Mouse (Mus musculus): ENCODE measurements around the gene Sat2. TPM values are rescaled to one million over a fixed set of nuclear protein-coding genes. Genes with fewer than 3 reads are reported as not detected.
A peak's percentile ranks its signal among the peaks of the same experiment; 100 is the strongest.
"Not testable (repeated sequence)": the region's sequence is repeated elsewhere in the genome, so short reads cannot be mapped to it uniquely, and the experiment has no call there.

Gene Sat2
- polyA plus RNA-seq, 1 experiment from 2014 or later: 24.1 TPM

DNA sequence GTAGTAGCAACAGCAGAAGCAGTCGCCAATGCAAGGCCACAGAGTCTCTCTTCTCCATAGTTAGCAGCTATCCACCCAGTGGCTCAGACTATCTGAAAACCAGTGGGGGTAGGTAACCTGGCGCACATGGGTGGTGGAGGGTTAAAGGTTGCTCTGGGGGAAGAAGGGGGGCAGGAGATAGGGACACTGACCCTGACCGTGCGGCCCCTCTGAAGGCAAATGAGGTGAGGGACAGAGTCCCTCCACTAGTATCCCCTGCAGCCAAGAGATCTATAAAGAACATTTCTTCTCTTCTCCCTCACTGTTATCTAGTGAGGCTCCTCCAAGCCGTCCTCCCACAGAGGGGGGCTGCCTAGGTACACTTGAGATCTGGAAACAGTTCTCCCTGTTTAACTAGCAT, 4.0 kb upstream of the Sat2 start, which contains the start of gene Shbg:
Gene Shbg, minus strand, starts transcription at position 101 of the 400 bp plus-strand sequence.
- no peak within 1 kb of the TSS for H3K4me3 ChIP-seq
- no peak within 1 kb of the TSS for H3K27ac ChIP-seq
- H3K9ac ChIP-seq: 0 out of 2 replicates have a peak within 1 kb of the TSS, but pooled peaks have one; percentile 25
- WGBS: 67% methylated on average over 5 of the region's 5 CpGs
- H3K4me2 ChIP-seq (replicated peaks): no peak within 1 kb of the TSS
- no peak for ATAC-seq (ENCODE audit: low FRiP score, low read depth)
- H3K4me1 ChIP-seq: peaks cover 12% of the 10 kb centered on the region
- H3K9me3 ChIP-seq: no peaks in the 10 kb centered on the region
- peaks cover 10% of the 10 kb centered on the region; the same call in 1 of the 2 replicates for H3K27me3 ChIP-seq
- no peaks in the 10 kb centered on the region for H3K36me3 ChIP-seq

DNA sequence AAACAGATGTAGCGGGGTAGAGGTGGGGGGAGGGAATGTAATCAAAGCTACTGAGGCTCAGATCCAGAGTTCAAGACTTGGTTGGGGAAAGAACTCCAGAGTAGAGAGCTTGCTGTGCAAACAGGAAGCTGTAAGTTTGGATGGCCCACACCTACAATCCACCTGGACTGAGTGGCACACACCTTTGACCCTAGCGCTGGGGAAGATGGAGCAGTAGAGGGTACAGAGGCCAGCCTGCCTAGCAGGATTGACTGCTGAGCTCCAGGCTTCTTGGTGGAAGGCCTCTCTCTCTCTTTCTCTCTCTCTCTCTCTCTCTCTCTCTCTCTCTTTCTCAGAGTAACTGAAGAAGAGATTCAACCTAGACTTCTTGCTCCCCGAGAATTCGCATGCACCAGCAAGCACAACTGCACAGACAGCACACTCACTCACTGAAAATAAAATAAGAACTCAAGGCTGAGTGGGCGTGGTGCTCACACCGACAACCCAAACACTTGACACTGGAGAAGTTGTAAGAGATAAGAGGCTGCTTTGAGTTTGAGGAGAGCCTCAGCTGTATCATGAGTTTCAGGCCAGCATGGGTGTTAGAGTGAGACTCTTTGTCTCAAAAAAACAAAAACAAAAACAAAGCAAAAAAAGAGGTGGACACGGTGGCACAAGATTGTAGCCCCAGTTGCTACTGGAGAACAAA, 1.3 kb upstream of the Sat2 start:
- Histone ChIP-seq H3K4me3 (no peak overlapping the region), H3K27me3 (peaks cover 6% of the 10 kb centered on the region; the same call in 1 of the 2 replicates), H3K36me3 (no peaks in the 10 kb centered on the region), H3K9me3 (no peaks in the 10 kb centered on the region), H3K27ac (no peak overlapping the region), H3K4me1 (peaks cover 12% of the 10 kb centered on the region), H3K9ac (no peak overlapping the region), H3K4me2 (replicated peaks) (no peak overlapping the region)
- ATAC-seq (ENCODE audit: low FRiP score, low read depth): no peak
- WGBS: 89% methylated on average over 7 of the region's 7 CpGs

DNA sequence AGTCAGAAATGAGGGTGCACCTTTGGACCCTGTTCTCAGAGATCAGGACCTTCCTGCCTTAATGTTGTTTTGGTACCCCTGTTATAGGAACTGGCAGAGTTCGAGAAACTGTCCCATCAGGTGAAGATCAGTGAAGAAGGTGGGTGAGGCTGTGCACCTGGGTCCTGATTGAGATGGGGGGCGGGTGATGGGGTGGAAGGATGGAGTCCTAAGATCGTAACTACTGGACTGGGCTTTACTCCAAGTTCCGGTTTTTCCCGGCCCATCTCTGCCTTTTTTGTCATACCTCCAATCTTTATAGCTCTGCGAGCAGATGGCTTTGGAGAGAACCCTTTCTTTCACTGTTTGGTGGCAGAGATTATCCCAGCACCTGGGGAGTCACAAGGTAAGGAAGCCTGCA, 582 bp downstream of the Sat2 start:
- Histone ChIP-seq H3K4me1 (peaks cover 12% of the 10 kb centered on the region), H3K4me2 (replicated peaks) (peak overlapping the region; percentile 81), H3K27me3 (no peaks in the 10 kb centered on the region), H3K9me3 (no peaks in the 10 kb centered on the region), H3K9ac (peak overlapping the region; percentile 78), H3K36me3 (no peaks in the 10 kb centered on the region), H3K4me3 (peak overlapping the region; percentile 54), H3K27ac (peak overlapping the region; percentile 40; the same call in 1 of the 2 replicates)
- WGBS: 31% methylated on average over 6 of the region's 6 CpGs
- no peak for ATAC-seq (ENCODE audit: low FRiP score, low read depth)

DNA sequence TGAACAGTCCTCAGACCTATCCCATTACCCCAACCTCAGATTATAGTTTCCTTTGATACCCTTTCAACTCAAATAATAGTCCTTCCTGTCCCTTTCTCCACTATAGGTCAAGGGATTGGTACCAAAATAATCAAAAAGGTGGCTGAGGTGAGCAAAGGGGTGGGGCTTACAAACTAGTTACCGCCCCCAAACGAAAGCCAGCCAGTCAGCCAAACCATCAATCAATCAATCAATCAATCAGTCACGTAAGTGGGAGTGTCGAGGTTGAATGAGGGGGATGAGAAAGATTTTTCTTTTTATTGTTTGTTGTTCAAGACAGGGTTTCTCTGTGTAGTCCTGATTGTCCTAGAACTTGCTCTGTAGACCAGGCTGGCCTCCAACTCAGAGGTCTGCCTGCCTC, 1.2 kb downstream of the Sat2 start:
- peak overlapping the region; percentile 78; the same call in 1 of the 2 replicates for H3K9ac ChIP-seq
- WGBS: 68% methylated on average over 4 of the region's 4 CpGs
- no peak overlapping the region for H3K27ac ChIP-seq
- peak overlapping the region; percentile 54 for H3K4me3 ChIP-seq
- H3K27me3 ChIP-seq: no peaks in the 10 kb centered on the region
- H3K4me1 ChIP-seq: peaks cover 12% of the 10 kb centered on the region
- H3K36me3 ChIP-seq: no peaks in the 10 kb centered on the region
- H3K9me3 ChIP-seq: no peaks in the 10 kb centered on the region
- peak overlapping the region; percentile 81 for H3K4me2 ChIP-seq (replicated peaks)
- ATAC-seq (ENCODE audit: low FRiP score, low read depth): no peak

DNA sequence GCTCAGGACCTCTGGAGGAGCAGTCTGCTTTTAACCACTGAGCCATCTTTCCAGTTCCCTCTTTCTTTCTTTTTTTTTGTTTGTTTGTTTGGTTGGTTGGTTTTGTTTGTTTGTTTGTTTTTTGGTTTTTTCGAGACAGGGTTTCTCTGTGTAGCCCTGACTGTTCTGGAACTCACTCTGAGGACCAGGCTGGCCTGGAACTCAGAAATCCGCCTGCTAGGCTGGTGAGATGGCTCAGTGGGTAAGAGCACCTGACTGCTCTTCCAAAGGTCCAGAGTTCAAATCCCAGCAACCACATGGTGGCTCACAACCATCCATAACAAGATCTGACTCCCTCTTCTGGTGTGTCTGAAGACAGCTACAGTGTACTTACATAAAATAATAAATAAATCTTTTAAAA, 2.5 kb downstream of the Sat2 start:
- H3K36me3 ChIP-seq; H3K27me3 ChIP-seq; H3K9me3 ChIP-seq; H3K4me3 ChIP-seq; H3K27ac ChIP-seq; H3K4me2 ChIP-seq (replicated peaks); ATAC-seq (ENCODE audit: low FRiP score, low read depth); H3K9ac ChIP-seq: not testable (repeated sequence)
- peaks cover 12% of the 10 kb centered on the region for H3K4me1 ChIP-seq
- 90% methylated on average over 2 of the region's 2 CpGs for WGBS

DNA sequence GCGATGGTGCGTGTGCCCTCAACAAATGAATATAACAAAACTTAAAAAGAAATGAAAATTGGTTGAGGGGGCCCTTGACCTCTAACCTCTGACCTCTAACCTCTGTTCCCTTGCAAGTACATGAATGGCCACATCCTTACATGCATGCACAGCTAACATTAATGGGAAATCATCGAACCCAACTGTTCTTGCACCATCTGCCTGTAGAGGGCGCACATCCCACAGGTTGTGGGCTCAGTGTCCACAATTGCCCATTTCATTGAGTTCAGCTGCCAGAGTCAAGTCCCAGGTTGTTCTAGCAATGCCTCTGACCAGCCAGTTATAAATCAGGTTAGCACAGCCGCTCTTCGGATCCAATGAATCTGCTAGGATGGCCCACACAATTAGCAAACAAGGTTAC, 6.5 kb downstream of the Sat2 start:
- WGBS: 34% methylated on average over 6 of the region's 6 CpGs
- Histone ChIP-seq H3K9me3 (no peaks in the 10 kb centered on the region), H3K27me3 (no peaks in the 10 kb centered on the region), H3K4me1 (no peaks in the 10 kb centered on the region), H3K9ac (no peak overlapping the region), H3K4me3 (no peak overlapping the region), H3K4me2 (replicated peaks) (no peak overlapping the region), H3K36me3 (no peaks in the 10 kb centered on the region), H3K27ac (no peak overlapping the region)
- no peak for ATAC-seq (ENCODE audit: low FRiP score, low read depth)

DNA sequence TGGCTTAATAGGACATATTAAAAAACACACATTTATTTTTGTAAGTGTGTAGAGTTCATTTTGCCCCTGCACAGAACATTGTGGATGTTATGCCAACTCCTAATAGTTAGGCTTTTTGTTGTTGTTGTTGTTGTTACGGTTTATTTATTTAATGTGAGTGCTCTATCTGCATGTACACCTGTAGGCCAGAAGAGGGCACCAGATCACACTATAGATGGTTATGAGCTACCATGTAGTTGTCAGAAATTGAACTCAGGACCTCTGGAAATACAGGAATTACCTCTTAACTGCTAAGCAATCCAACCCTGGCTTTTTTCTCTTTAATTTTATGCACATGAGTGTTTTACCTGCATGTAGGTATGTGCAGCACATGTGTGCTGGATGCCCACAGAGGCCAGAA, 8.0 kb downstream of the Sat2 start:
- ATAC-seq (ENCODE audit: low FRiP score, low read depth): no peak
- Histone ChIP-seq H3K36me3 (no peaks in the 10 kb centered on the region), H3K27me3 (no peaks in the 10 kb centered on the region), H3K27ac (no peak overlapping the region), H3K4me1 (peaks cover 12% of the 10 kb centered on the region), H3K9ac (no peak overlapping the region), H3K4me3 (no peak overlapping the region), H3K4me2 (replicated peaks) (no peak overlapping the region), H3K9me3 (no peaks in the 10 kb centered on the region)
- 74% methylated on average over 1 of the region's 1 CpGs for WGBS

DNA sequence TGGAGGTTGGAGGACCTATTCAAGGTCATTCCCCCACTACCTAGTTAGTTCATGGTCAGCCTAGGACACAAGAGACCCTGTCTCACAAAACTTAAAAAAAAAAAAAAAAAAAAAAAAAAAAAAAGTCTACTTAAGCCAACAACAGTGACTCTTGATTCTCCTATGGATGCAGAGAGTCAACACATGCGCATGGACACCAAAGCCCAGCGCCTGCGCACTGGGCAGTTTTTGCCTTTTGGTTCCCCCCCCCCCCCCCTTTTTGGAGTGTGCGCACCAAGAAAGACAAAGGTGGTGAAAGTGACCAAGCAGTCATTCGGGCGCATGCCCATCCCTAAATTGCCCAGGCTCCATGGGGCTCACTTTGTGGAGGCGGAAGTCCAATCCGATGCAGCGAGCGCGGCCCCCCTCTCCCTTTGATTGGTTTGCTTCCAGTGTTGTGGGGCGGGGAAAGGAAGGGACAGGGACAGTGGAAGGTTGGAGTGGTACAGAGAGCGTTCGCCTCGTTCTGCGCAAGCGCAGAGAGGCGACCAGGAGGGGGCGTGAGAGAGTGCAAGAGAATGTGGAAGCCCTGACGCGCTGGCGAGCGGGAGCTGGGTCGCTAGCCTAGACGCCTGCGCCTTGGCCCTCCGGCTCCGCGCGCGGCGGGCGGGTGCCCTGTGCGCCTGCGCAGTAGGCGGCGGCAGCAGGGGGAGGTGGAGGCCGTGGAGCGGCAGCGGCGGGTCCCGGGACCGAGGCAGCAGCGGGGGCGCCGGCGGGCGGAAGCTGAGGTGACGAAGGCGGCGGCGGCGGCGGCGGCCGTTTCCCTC, 10.7 kb downstream of the Sat2 start, which contains the start of gene Fxr2:
Gene Fxr2, plus strand, starts transcription at position 707 of the 806 bp plus-strand sequence.
- peak within 1 kb of the TSS; percentile 94 for H3K27ac ChIP-seq
- H3K4me2 ChIP-seq (replicated peaks): peak within 1 kb of the TSS; percentile 79
- H3K9me3 ChIP-seq: no peaks in the 10 kb centered on the region
- H3K4me3 ChIP-seq: peak within 1 kb of the TSS; percentile 75
- peaks cover 22% of the 10 kb centered on the region for H3K4me1 ChIP-seq
- ATAC-seq (ENCODE audit: low FRiP score, low read depth): peak; percentile 98
- no peaks in the 10 kb centered on the region for H3K27me3 ChIP-seq
- H3K36me3 ChIP-seq: peaks cover 14% of the 10 kb centered on the region
- 1% methylated on average over 37 of the region's 56 CpGs for WGBS
- peak within 1 kb of the TSS; percentile 96 for H3K9ac ChIP-seq

DNA sequence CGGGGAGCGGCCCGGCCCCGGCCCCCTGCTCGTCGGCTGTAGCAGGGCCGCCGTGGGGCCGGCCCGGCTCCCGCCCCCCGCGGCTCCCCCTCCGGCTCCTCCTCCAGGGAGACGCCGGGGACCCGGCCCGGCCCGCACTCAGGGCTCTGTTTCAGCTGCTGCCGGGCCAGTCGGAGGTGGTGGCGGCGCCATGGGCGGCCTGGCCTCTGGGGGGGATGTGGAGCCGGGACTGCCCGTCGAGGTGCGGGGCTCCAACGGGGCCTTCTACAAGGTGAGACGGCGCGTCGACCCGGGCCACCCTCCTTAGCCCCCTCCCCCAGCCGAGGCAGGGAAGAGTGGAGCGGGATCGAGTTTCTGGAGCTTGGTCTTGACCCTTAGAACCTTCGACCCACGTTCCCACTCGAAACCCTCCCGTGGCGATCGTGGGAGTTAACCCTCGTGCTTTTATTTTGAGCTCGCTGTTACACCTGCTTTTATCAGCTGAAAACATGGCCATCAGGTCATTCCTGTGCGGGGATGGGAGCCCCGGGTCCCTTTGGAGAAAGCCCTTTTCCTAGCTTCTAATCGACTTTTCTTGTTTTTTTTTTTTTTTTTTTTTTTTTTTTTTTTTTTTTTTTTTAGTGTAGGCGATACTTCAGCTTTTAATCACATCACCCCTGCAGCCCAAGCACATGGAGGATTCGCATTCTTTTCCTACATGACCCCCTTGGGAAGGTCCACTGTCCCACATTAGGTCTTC, 11.5 kb downstream of the Sat2 start:
- WGBS: under 1% methylated on average over 36 of the region's 50 CpGs
- peak overlapping the region; percentile 75 for H3K4me3 ChIP-seq
- peak overlapping the region; percentile 94 for H3K27ac ChIP-seq
- H3K9ac ChIP-seq: peak overlapping the region; percentile 96
- H3K9me3 ChIP-seq: no peaks in the 10 kb centered on the region
- peak; percentile 52 for ATAC-seq (ENCODE audit: low FRiP score, low read depth)
- H3K27me3 ChIP-seq: no peaks in the 10 kb centered on the region
- H3K4me2 ChIP-seq (replicated peaks): peak overlapping the region; percentile 79
- peaks cover 19% of the 10 kb centered on the region for H3K36me3 ChIP-seq
- H3K4me1 ChIP-seq: peaks cover 22% of the 10 kb centered on the region

DNA sequence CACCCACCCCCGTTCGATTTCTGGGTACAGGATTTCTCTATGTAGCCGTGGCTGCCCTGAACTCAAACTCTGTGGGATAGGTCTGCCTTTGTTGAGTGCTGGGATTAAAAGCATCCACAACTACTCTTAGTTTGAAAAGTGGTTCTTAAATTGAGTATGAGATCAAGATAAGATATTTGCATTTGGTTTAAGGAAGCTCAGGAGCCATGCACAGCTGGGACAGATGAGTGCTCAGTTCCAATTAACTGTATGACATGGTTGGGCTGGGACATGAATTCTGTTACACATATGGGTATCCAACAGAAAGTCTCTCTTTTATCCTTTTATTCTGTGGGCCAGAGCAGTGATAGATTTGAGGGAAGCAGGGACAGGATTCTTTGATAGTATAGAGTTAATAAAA, 13.6 kb downstream of the Sat2 start:
- peaks cover 36% of the 10 kb centered on the region for H3K36me3 ChIP-seq
- ATAC-seq (ENCODE audit: low FRiP score, low read depth): no peak
- no peaks in the 10 kb centered on the region for H3K9me3 ChIP-seq
- 0 out of 2 replicates have a peak overlapping the region, but pooled peaks have one; percentile 4 for H3K9ac ChIP-seq
- H3K4me1 ChIP-seq: peaks cover 22% of the 10 kb centered on the region
- no peak overlapping the region for H3K4me3 ChIP-seq
- H3K27me3 ChIP-seq: no peaks in the 10 kb centered on the region
- H3K27ac ChIP-seq: no peak overlapping the region
- peak overlapping the region; percentile 79 for H3K4me2 ChIP-seq (replicated peaks)
- 88% methylated on average over 3 of the region's 3 CpGs for WGBS

DNA sequence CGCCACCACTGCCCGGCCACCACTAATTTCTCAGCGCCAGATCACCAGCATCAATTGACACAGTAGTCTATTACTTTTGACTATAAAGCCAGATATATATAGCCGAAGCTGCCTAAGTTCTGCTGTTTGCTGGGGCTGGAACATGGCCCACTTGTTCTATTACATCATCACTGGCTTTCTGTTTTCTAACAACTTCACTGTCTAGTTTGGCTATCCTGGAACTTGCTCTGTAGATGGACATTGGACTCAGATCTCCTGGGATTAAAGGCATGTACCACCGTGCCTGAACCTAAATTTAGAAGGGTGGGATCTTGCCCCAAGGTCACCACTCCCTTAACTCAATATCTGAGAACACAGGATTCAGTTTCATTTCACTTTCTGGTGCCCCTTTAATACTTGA, 24.0 kb downstream of the Sat2 start:
- peaks cover 98% of the 10 kb centered on the region for H3K36me3 ChIP-seq
- no peak overlapping the region for H3K27ac ChIP-seq
- no peak overlapping the region for H3K9ac ChIP-seq
- H3K9me3 ChIP-seq: no peaks in the 10 kb centered on the region
- ATAC-seq (ENCODE audit: low FRiP score, low read depth): no peak
- 92% methylated on average over 5 of the region's 5 CpGs for WGBS
- no peaks in the 10 kb centered on the region for H3K27me3 ChIP-seq
- H3K4me1 ChIP-seq: no peaks in the 10 kb centered on the region
- H3K4me2 ChIP-seq (replicated peaks): no peak overlapping the region
- no peak overlapping the region for H3K4me3 ChIP-seq

DNA sequence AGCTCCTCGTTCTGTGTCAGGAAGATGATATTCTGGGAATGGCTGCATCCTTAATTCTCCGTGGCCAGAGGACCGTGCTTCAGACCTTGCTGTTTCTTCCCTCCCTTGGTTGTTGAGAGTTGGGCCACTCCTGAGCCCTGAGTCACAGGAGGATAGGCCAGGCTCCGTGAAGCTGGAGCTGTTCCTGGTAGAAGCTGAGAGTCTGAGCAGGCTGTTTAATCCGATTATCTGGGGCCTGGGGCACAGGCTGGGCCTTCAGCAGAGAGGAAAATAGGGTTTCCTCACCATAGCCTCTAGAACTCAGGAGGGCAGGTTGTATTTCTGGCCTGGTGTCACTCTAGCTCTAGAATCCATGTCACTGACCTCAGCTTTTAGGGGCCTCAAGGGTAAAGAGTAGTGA, 31.6 kb downstream of the Sat2 start:
- Histone ChIP-seq H3K27ac (no peak overlapping the region), H3K36me3 (peaks cover 83% of the 10 kb centered on the region), H3K9me3 (no peaks in the 10 kb centered on the region), H3K9ac (0 out of 2 replicates have a peak overlapping the region, but pooled peaks have one; percentile 36), H3K4me2 (replicated peaks) (no peak overlapping the region), H3K27me3 (no peaks in the 10 kb centered on the region), H3K4me3 (no peak overlapping the region), H3K4me1 (peaks cover 24% of the 10 kb centered on the region)
- WGBS: 76% methylated on average over 5 of the region's 5 CpGs
- ATAC-seq (ENCODE audit: low FRiP score, low read depth): no peak

All from limb, embryonic 13.5 days (tissue).